Mouse (Mus musculus) hematopoietic stem cell, adult 5-6 weeks (primary cell): Measurements from ENCODE around the gene Tusc1. TPM values are rescaled to one million over a fixed set of nuclear protein-coding genes. Genes with fewer than 3 reads are reported as not detected.

Experiments used
- ATAC-seq, 2 experiments: fragments of 125-278 bp in 1 of 2; replicated peaks in 1 of 2; 2 replicates each; pipeline ENCODE4 v1.8.0; 2016 to 2017; ENCODE audit warnings: inconsistent platforms in 2 of 2, mild to moderate bottlenecking in 2 of 2, moderate number of reproducible peaks in 2 of 2, low read depth in 1 of 2, moderate TSS enrichment in 1 of 2; ENCODE audit not compliant: low FRiP score in 2 of 2, poor library complexity in 2 of 2, severe bottlenecking in 2 of 2, insufficient read depth in 1 of 2, low TSS enrichment in 1 of 2
- total RNA-seq: library from RNA; stranded (forward); fragments of 172-1452, 232-1000 nt; gene quantifications from 2 replicates; pipeline ENCODE4 v1.2.3, GENCODE M21; 2017

Gene Tusc1
- total RNA-seq, result 3.1 and 6.1 TPM in 2 replicates

DNA sequence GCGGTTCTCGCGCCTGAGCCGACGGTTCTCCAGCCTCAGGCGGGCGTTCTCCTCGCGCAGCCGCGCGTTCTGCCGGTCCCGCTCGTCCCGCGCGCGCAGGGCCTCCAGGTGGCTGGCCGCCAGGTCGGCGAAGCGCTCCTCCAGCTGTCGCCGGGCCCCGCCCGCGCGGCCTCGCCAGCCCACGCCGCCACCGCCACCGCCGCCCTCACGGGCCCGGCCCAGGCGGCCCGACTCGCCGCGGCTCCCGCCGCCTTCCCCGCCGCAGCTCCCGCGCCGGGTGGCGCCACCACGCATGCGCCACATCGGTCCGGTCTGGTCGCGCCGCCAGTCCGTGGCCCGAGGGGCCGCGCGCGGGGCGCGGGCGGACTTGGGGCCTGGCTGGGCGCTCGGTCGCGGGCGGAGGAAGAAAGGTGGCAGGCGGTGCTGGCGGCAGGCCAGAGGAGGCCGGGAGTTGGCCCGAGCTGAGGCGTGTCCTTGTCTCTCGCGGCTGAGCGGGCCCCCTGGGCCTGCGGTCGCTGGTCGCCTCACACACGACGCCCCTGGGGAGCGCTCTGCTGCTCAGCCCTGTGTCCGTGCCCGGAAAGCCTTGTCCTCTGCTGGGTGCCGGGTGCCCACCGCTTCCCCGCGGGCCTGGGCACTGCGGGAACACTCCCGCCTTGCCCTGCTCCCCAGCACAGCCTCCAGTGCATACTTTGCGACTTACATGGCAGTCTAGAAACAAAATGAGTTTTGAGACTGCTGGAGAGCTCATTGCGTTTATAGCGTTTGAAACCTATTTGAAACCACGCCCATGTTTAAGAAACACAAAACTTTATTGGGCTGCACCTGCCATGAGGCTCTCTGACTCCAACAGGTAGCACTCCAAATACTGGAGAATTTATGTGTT, at the start of gene Tusc1:
Gene Tusc1, minus strand, starts transcription at position 394 of the 886 bp plus-strand sequence.
- peak; percentile 88 to 89 for ATAC-seq

DNA sequence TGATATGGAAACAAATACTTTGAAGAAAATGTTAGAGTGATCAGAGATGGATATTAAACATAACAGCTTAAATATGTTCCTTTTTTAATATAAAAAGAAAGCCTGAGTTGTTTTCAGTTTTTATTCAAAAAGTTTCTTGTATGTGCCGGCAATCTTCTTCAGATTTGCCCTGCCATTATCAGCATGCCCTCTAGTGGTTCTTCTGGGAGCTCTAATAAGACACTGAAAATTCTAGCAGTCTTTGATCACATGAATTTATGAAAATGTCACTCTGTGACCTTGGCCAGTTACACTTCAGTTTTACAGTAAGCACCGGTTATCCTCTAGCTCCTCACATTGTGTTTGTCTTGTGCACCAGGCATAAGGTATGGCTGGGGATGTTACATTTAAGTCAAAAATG, 17.6 kb upstream of the Tusc1 start:
- ATAC-seq, result peak; percentile 73 to 75; a peak in 3 of 4 replicates

DNA sequence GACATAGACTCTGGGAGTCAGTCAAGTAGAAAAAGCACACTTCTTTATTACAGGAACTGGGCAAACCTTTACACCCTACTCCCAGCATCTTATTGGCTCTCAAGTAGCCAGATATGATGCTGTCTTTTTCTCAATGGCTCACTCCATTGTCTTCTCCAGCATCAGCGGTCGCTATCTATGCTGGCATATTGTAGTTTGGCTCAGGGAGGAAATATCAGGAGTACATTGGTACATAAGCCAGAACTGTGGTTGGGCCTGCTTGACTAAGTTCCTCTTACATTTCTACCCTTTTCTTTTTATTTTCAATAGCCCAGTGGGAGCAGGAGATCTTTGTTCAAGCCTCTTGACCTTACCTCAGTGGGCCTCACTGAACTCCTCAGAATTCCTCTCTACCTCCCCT, 9.0 kb upstream of the Tusc1 start:
- peak; percentile 51 to 75; a peak in 3 of 4 replicates for ATAC-seq

DNA sequence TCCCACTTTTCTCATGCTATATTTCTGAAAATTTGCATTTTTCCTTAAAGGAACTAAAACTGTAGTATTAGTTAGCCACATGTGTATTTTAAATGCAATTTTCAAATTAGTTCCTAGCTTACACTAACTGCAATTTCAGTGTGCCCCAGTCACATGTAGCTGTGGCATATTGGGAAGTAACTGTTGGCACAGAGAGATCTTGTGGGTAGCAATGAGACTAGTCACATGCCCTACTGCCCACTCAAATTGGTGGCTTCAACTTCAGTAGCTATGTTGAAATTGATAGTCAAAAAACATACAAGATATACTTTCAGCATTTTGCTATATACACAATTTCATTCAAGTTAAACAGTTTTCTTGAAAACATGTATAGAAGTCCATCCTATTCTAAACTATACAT, 6.3 kb upstream of the Tusc1 start:
- peak; percentile 77 to 81 for ATAC-seq

DNA sequence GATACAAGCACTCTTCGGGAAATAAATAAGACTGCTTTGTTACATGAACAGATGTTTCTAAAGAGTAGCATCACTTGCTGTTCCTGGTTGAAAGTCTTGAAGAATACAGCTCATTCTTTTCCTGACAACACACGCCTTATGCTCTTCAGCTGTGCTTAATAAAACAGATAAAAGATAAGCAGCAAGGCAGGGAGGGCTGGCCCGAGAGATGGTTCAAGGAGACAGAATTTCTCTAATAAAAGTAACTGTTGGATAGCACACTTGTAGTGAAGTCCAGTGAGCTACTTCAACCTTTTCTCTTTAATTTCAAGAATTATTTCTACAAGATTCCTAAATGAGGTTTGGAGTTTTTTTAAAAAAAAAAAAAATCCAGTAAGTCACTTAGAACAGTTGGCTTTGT, 2.7 kb upstream of the Tusc1 start:
- no peak for ATAC-seq

DNA sequence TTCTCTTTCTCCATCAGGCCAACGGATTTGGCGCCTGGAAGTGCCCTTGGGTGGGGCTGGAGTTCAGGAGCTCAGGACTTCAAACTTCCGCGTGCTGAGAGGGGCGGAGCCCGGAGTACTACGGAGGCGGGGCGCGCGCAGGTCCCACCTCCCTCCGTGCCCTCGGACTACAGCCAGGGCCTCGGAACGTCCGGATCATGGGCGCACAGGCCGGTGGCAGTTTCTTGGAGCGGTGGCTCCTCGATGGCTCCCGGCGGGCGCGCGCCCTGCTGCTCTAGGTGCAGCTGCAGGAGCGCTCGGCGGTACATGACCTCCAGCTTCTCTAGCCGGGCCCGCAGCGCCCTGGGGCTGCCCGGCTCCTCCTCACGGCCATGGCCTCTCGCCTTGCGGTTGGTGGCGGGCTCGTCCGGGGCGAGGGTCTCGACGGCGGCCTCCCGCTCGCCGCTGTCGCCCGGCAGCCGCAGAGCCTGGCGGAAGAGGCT, 634 bp downstream of the Tusc1 start:
- ATAC-seq, result peak; percentile 91 to 95

DNA sequence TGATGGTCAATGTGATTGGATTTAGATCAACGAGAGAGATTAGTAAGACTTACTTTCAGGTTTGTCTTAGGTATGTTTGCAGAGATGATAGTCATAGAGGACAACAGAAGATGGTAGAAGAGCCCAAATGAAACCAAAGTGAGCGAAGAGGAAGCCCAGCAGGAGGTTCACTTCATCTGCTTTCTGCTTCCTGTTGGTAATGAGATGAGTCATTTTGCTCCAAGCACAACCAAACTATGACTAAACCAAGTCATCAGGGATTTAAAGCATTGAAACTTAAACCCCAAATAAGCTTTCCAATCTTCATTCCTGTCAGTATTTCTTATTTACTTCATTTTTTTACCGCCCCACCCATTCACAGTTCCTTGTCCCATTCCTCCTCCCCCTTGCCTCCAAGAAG, 27.8 kb downstream of the Tusc1 start:
- ATAC-seq, result no peak

DNA sequence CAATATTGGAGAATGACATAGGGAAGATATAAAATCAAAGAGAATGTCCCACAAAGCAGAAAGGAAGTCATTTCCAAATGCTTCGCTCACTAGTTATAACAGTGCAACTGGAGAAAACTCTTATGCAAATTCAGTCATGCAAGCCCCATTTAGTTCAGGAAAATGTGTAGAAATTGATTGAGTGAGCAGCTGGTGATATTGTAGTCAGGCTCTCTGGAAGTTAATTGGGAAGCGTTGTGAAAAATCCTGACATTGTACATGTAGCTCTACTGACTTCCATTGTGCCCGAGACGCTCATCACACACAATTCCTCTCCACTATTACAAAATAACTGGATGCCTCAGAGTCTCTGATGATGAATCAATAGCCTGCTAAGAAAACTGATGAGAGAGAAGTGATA, 49.2 kb downstream of the Tusc1 start:
- ATAC-seq, result no peak
